Mouse (Mus musculus) layer of hippocampus, adult 11-12 months (tissue): Measurements from ENCODE around the gene Snx5.

ENCODE experiments used
- DNase-seq: peaks from one replicate; pipeline ENCODE4 v3.0.0; 2022; ENCODE audit warnings: low spot score

Snx5 gene

GRCm38 (mm10) chr2:144228521-144229346 is 42.0 kb downstream of the Snx5 start:
- no peak for DNase-seq

GRCm38 (mm10) chr2:144226906-144227586 is 43.7 kb downstream of the Snx5 start:
- DNase-seq: no peak

- DNase-seq: no peak
Observed at GRCm38 (mm10) chr2:144224351-144224750, 46.4 kb downstream of the Snx5 start.

- no peak for DNase-seq
Observed at GRCm38 (mm10) chr2:144215601-144216000, 55.1 kb downstream of the Snx5 start.

GRCm38 (mm10) chr2:144215195-144215594 is 55.5 kb downstream of the Snx5 start:
- peak; percentile 42 for DNase-seq

GRCm38 (mm10) chr2:144214508-144215185 is 56.1 kb downstream of the Snx5 start:
- DNase-seq: no peak

GRCm38 (mm10) chr2:144213803-144214202 is 56.9 kb downstream of the Snx5 start:
- no peak for DNase-seq

- no peak for DNase-seq
Observed at GRCm38 (mm10) chr2:144209425-144209824, 61.3 kb downstream of the Snx5 start.

- no peak for DNase-seq
Observed at GRCm38 (mm10) chr2:144207365-144207764, 63.3 kb downstream of the Snx5 start.

- DNase-seq: no peak
Observed at GRCm38 (mm10) chr2:144203001-144203400, 67.7 kb downstream of the Snx5 start.

- no peak for DNase-seq
Observed at GRCm38 (mm10) chr2:144202567-144202966, 68.1 kb downstream of the Snx5 start.

- DNase-seq: no peak
Observed at GRCm38 (mm10) chr2:144202151-144202550, 68.6 kb downstream of the Snx5 start.
